Mouse (Mus musculus) left cerebral cortex, postnatal 4 days (tissue): ENCODE measurements around the gene Rab20. TPM values are rescaled to one million over a fixed set of nuclear protein-coding genes. Genes with fewer than 3 reads are reported as not detected.
"Not testable (repeated sequence)": the region's sequence is repeated elsewhere in the genome, so short reads cannot be mapped to it uniquely, and the experiment has no call there.

Source experiments
- DNase-seq: peaks from one replicate; pipeline ENCODE4 v3.0.0-alpha.2; 2022
- intact Hi-C: fragments of 180-260 bp; cut with DNase I; formaldehyde crosslinking; loops from one replicate; pipeline ENCODE4 v1.15.1; 2025
- total RNA-seq, 2 experiments: library from RNA; stranded (reverse); gene quantifications; 2 replicates each; pipeline ENCODE4 v1.2.3; 2021

The Rab20 gene
- total RNA-seq: under 1 TPM; 0.34 to 0.36 TPM

GRCm38 (mm10) chr8:11477811-11478761, at the start of gene Rab20:
Gene Rab20 (minus strand): TSS chr8:11478710.
- peak; percentile 60 for DNase-seq
- intact Hi-C loops: no loop called here

GRCm38 (mm10) chr8:11523331-11523730, 44.8 kb upstream of the Rab20 start:
- intact Hi-C loops: no loop called here
- no peak for DNase-seq

- intact Hi-C loops: no loop called here
Observed at GRCm38 (mm10) chr8:11518676-11519075, 40.2 kb upstream of the Rab20 start.

GRCm38 (mm10) chr8:11518056-11518396, 39.5 kb upstream of the Rab20 start:
- DNase-seq: no peak
- intact Hi-C loops: no loop called here

More at GRCm38 (mm10) chr8:11518676-11519075, 40.2 kb upstream of the Rab20 start:
- no peak for DNase-seq

GRCm38 (mm10) chr8:11517366-11518055, 39.0 kb upstream of the Rab20 start:
- no peak for DNase-seq
- intact Hi-C loops: no loop called here

- intact Hi-C loops: no loop called here
- no peak for DNase-seq
Observed at GRCm38 (mm10) chr8:11516292-11516691, 37.8 kb upstream of the Rab20 start.

GRCm38 (mm10) chr8:11513247-11513646, 34.7 kb upstream of the Rab20 start:
- no peak for DNase-seq

GRCm38 (mm10) chr8:11512711-11513110, 34.2 kb upstream of the Rab20 start:
- no peak for DNase-seq
- intact Hi-C loops: no loop called here

More at GRCm38 (mm10) chr8:11513247-11513646, 34.7 kb upstream of the Rab20 start:
- intact Hi-C loops: no loop called here

- intact Hi-C loops: no loop called here
- DNase-seq: no peak
Observed at GRCm38 (mm10) chr8:11510971-11511370, 32.5 kb upstream of the Rab20 start.

- intact Hi-C loops: no loop called here
- no peak for DNase-seq
Observed at GRCm38 (mm10) chr8:11508880-11509279, 30.4 kb upstream of the Rab20 start.

GRCm38 (mm10) chr8:11506802-11507201, 28.3 kb upstream of the Rab20 start:
- intact Hi-C loops: no loop called here
- peak; percentile 67 for DNase-seq

GRCm38 (mm10) chr8:11506074-11506473, 27.6 kb upstream of the Rab20 start:
- intact Hi-C loops: no loop called here
- no peak for DNase-seq

GRCm38 (mm10) chr8:11503476-11504232, 25.1 kb upstream of the Rab20 start:
- intact Hi-C loops: no loop called here
- DNase-seq: no peak

GRCm38 (mm10) chr8:11498786-11499485, 20.4 kb upstream of the Rab20 start:
- intact Hi-C loops: no loop called here
- DNase-seq: no peak

- intact Hi-C loops: no loop called here
- DNase-seq: no peak
Observed at GRCm38 (mm10) chr8:11498281-11498680, 19.8 kb upstream of the Rab20 start.

GRCm38 (mm10) chr8:11497017-11497990, 18.8 kb upstream of the Rab20 start, which contains the start of gene Naxd:
Gene Naxd (plus strand): TSS chr8:11497506.
- intact Hi-C loops: no loop called here
- peak; percentile 91 for DNase-seq

GRCm38 (mm10) chr8:11492340-11492739, 13.8 kb upstream of the Rab20 start:
- DNase-seq, intact Hi-C loops: not testable (repeated sequence)

- intact Hi-C loops: loop anchor here (10.0 kb wide), 1 partner anchor 62 kb away; no protein-coding TSS in a partner anchor
- no peak for DNase-seq
Observed at GRCm38 (mm10) chr8:11487229-11487628, 8.7 kb upstream of the Rab20 start.

GRCm38 (mm10) chr8:11486142-11486541, 7.6 kb upstream of the Rab20 start:
- intact Hi-C loops: loop anchor here (10.0 kb wide), 1 partner anchor 61 kb away; no protein-coding TSS in a partner anchor
- DNase-seq: peak; percentile 76
